Mouse (Mus musculus) liver, postnatal 0 days (tissue): ENCODE results near the gene Mrps15.

Experiments
- CTCF ChIP-seq: sonication (generic); IDR thresholded peaks from 2 replicates; pipeline ENCODE4 v1.5.1; 2016; ENCODE audit warnings: antibody characterized with exemption, low read depth
- EP300 ChIP-seq: IDR thresholded peaks from 2 replicates; pipeline ENCODE4 v1.6.1; 2016; ENCODE audit warnings: antibody characterized with exemption, low read depth, mild to moderate bottlenecking

- TF ChIP-seq CTCF (no peak), EP300 (no peak)
Observed at GRCm38 (mm10) chr4:126057207-126058133, 10.7 kb downstream of the Mrps15 start.
